Mouse (Mus musculus) c-Kit-positive CD71-positive TER-119-positive erythroid progenitor cells, embryonic 14.5 days (primary cell): ENCODE data around the gene Olfr312.
A peak's percentile ranks its signal among the peaks of the same experiment; 100 is the strongest.

Experiments used
- DNase-seq: peaks from one replicate; pipeline ENCODE4 v3.0.0-alpha.2; 2013; ENCODE audit warnings: low spot score

The Olfr312 gene

GRCm38 (mm10) chr11:58860744-58861143 is 31.7 kb downstream of the Olfr312 start:
- no peak for DNase-seq

DNA sequence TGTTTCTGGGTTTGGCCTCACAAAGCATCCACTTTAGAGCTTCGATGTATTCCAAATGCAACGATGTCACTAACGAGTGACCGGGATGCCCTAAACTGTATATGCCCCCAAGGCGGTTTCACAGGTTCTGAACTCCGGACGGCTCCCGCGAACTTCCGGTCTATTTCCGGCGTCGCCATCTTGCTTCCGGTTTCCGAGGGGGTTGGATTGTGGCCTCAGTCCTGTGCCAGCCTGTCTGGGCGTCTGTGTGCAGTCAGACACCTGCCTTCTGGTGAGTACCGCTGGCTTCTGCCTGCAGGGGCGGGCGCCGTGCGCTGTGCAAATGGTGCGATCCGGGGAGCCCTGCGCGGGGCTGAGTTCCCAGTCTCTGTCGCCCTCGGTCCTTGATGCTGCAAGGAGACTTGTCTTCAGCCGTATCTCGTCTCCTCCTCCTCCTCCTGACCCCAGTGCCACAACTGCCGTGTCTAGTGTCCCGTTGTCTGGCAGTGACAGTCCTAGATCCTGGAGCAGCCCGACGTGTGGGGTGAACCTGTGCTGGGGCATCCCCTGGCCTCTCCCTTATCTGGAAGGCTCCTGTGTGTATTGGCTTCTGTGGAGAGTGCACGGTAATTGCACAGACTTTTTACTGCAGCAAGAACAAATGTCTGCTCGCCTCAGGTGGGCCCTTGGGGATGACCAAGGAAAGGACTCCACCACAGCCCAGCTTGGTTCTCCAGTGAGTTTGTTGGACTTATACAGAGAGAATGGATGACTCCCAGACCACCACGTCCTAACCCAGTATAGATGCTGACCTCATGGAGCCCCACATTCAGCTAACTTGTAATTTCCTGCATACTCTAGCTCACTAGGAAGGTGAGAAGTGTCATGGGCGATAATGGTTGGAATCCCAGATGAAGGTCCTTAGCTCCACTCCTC is 38.3 kb downstream of the Olfr312 start, which contains the start of gene 2810021J22Rik:
2810021J22Rik (plus strand) TSS at position 178 of the 915 bp plus-strand sequence.
- peak; percentile 80 for DNase-seq

DNA sequence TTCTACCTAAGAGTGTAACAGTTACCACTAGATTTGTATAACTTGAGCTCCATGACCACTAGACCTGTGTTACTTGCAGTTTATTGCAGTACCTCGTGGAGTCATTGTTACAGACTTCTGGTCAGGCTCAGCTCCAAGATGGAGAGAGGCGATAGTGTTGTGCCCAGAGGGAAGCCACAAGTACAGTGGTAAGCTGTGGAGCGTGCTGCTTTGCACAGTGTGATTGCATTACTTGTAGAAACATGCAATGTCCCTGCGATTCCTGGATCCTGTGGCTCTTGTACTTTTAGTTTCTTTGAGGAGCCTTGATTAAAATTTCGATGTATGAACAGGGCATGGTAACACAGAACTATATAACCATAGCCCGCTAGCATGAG is 38.9 kb downstream of the Olfr312 start:
- DNase-seq: no peak

GRCm38 (mm10) chr11:58870961-58871360 is 41.9 kb downstream of the Olfr312 start:
- no peak for DNase-seq

DNA sequence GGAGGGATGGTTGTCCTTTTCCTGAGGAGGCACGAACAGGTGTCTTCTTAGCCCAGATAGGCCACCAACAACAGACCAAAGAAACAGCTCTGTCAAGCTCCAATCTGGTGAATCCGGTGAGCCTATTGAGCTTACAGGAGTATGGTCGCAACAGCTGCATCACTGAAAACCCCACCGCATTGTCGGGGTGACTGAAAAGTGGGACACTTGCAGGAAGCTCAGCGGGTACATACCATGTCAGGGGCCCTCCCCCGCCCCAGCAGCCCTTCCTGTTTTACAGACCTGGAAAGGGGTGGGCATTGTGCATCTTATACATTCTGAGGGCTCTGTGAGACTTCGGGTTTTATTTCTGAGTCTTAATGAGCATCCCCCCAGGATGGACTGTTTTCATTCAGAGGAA is 54.7 kb downstream of the Olfr312 start:
- DNase-seq: no peak
